Mouse (Mus musculus) ovary, postnatal 10 days (tissue): ENCODE results near the gene Car3.

ENCODE experiments used
- DNase-seq: peaks from one replicate; pipeline ENCODE4 v3.0.0; 2022; ENCODE audit warnings: low spot score

The Car3 gene

GRCm38 (mm10) chr3:14911992-14912582, 48.8 kb downstream of the Car3 start:
- no peak for DNase-seq

GRCm38 (mm10) chr3:14913774-14914173, 50.5 kb downstream of the Car3 start:
- DNase-seq, result no peak

DNA sequence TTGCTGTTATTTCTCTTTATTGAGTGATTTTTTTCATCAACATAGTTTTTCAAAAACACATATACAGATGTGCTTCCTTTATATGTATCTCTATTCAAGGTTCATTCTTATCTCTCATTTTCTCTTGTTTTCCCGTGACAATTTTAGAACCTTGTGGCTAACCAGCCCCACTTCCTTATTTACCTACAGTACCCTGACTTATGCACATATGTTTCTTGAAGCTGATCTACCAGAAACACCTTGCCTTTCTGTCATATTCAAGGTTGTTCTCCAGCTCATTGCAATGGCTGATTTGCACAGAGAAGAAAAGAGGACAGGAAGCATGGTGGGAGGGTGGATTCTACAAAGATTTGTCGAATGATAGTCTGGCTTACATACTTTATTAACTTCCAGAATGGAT, 52.0 kb downstream of the Car3 start:
- no peak for DNase-seq

- DNase-seq, result no peak
Measured at GRCm38 (mm10) chr3:14917261-14917660, 53.9 kb downstream of the Car3 start.
